Mouse (Mus musculus) CH12.LX (cell line): ENCODE measurements around the gene Hist1h3g. TPM values are rescaled to one million over a fixed set of nuclear protein-coding genes. Genes with fewer than 3 reads are reported as not detected.

Source experiments
- DNase-seq: peaks from one replicate; pipeline ENCODE4 v3.0.0-alpha.2; 2013; ENCODE audit errors: extremely low read depth
- H3K27ac ChIP-seq: 2 replicates; pipeline ENCODE4 v1.5.1; 2012; ENCODE audit warnings: low read depth, mild to moderate bottlenecking, control low read depth, moderate library complexity; ENCODE audit not compliant: insufficient read depth
- H3K27me3 ChIP-seq: replicated peaks from 2 replicates; pipeline ENCODE3; 2012; ENCODE audit warnings: inconsistent platforms
- H3K36me3 ChIP-seq, 2 experiments: replicated peaks in 1 of 2; 2 replicates each; pipeline versions ENCODE3 to v1.6.1; 2012; ENCODE audit warnings: inconsistent platforms in 1 of 2, low read length in 1 of 2, mild to moderate bottlenecking in 1 of 2, mixed read lengths in 1 of 2, moderate library complexity in 1 of 2; ENCODE audit not compliant: control insufficient read depth in 1 of 2, insufficient read depth in 1 of 2
- H3K4me1 ChIP-seq, 2 experiments: 2 replicates each; pipeline ENCODE4 v1.6.1; 2012; ENCODE audit warnings: inconsistent platforms in 1 of 2, moderate library complexity in 1 of 2; ENCODE audit not compliant: insufficient read depth in 2 of 2, control insufficient read depth in 1 of 2
- H3K4me2 ChIP-seq: 2 replicates; pipeline ENCODE4 v1.6.1; 2012; ENCODE audit warnings: low read depth, mild to moderate bottlenecking, control low read depth; ENCODE audit not compliant: poor library complexity, insufficient read depth, severe bottlenecking
- H3K4me3 ChIP-seq, 3 experiments: fragments of 150-350 bp in 1 of 3; sonication (generic) in 1 of 3; replicated peaks in 1 of 3; 2 replicates each; pipeline versions ENCODE3 to v1.5.1; 2011 to 2012; ENCODE audit warnings: low read depth in 2 of 3, low read length in 2 of 3, mild to moderate bottlenecking in 2 of 3, moderate library complexity in 2 of 3, control low read depth in 1 of 3, improper control_type of control experiment in 1 of 3, inconsistent platforms in 1 of 3, mixed read lengths in 1 of 3; ENCODE audit not compliant: poor library complexity in 1 of 3
- H3K79me2 ChIP-seq: replicated peaks from 2 replicates; pipeline ENCODE4 v1.6.1; 2012; ENCODE audit warnings: mild to moderate bottlenecking, moderate library complexity; ENCODE audit not compliant: control insufficient read depth, poor library complexity, insufficient read depth, severe bottlenecking; ENCODE audit errors: extremely low read depth
- H3K9ac ChIP-seq: 2 replicates; pipeline ENCODE4 v1.6.1; 2012; ENCODE audit warnings: low read depth, mild to moderate bottlenecking, control low read depth, moderate library complexity; ENCODE audit not compliant: insufficient read depth
- H3K9me3 ChIP-seq: replicated peaks from 2 replicates; pipeline ENCODE3; 2012; ENCODE audit warnings: low read length, inconsistent platforms, mixed read lengths
- BHLHE40 ChIP-seq: IDR thresholded peaks from 2 replicates; pipeline ENCODE4 v1.6.1; 2011; ENCODE audit warnings: mild to moderate bottlenecking, low read depth, low read length, improper control_type of control experiment
- CHD1 ChIP-seq: IDR thresholded peaks from 2 replicates; pipeline ENCODE4 v1.6.1; 2012; ENCODE audit warnings: low read depth, low read length, improper control_type of control experiment, inconsistent platforms
- CHD2 ChIP-seq: IDR thresholded peaks from 2 replicates; pipeline ENCODE4 v1.6.1; 2011; ENCODE audit warnings: low read length, improper control_type of control experiment
- E2F4 ChIP-seq: IDR thresholded peaks from 2 replicates; pipeline ENCODE4 v1.6.1; 2011; ENCODE audit warnings: low read depth, low read length, improper control_type of control experiment; ENCODE audit not compliant: insufficient replicate concordance
- ELF1 ChIP-seq: IDR thresholded peaks from 2 replicates; pipeline ENCODE4 v1.6.1; 2014; ENCODE audit warnings: low read depth, mild to moderate bottlenecking, inconsistent platforms, low read length, improper control_type of control experiment
- ETS1 ChIP-seq: conservative IDR thresholded peaks from 2 replicates; pipeline ENCODE4 v1.6.1; 2012; ENCODE audit warnings: low read depth, mild to moderate bottlenecking, inconsistent platforms, low read length, improper control_type of control experiment, moderate library complexity
- GABPA ChIP-seq: IDR thresholded peaks from 2 replicates; pipeline ENCODE4 v1.6.1; 2012; ENCODE audit warnings: low read depth, low read length, improper control_type of control experiment, inconsistent platforms; ENCODE audit not compliant: insufficient replicate concordance
- HCFC1 ChIP-seq: IDR thresholded peaks from 2 replicates; pipeline ENCODE4 v1.6.1; 2012; ENCODE audit warnings: low read depth, mild to moderate bottlenecking, inconsistent platforms, low read length, improper control_type of control experiment
- IRF4 ChIP-seq: IDR thresholded peaks from 2 replicates; pipeline ENCODE4 v1.6.1; 2014; ENCODE audit warnings: low read depth, mild to moderate bottlenecking, inconsistent platforms, low read length, improper control_type of control experiment
- KAT2A ChIP-seq: IDR thresholded peaks from 2 replicates; pipeline ENCODE4 v1.6.1; 2012; ENCODE audit warnings: low read length, improper control_type of control experiment, inconsistent platforms; ENCODE audit not compliant: insufficient replicate concordance
- MAFK ChIP-seq: IDR thresholded peaks from 2 replicates; pipeline ENCODE4 v1.6.1; 2011; ENCODE audit warnings: low read length, improper control_type of control experiment; ENCODE audit not compliant: insufficient replicate concordance
- MAX ChIP-seq: IDR thresholded peaks from 2 replicates; pipeline ENCODE4 v1.6.1; 2011; ENCODE audit warnings: low read length, improper control_type of control experiment
- MAZ ChIP-seq: IDR thresholded peaks from 2 replicates; pipeline ENCODE4 v1.6.1; 2012; ENCODE audit warnings: low read depth, mild to moderate bottlenecking, inconsistent platforms, low read length, improper control_type of control experiment, moderate library complexity
- MEF2A ChIP-seq: IDR thresholded peaks from 2 replicates; pipeline ENCODE4 v1.6.1; 2014; ENCODE audit warnings: low read depth, mild to moderate bottlenecking, inconsistent platforms, low read length, improper control_type of control experiment, borderline replicate concordance
- MXI1 ChIP-seq: IDR thresholded peaks from 2 replicates; pipeline ENCODE4 v1.6.1; 2011; ENCODE audit warnings: mild to moderate bottlenecking, low read depth, low read length, improper control_type of control experiment
- MYC ChIP-seq: IDR thresholded peaks from 2 replicates; pipeline ENCODE4 v1.6.1; 2011; ENCODE audit warnings: low read depth, mild to moderate bottlenecking, improper control_type of control experiment, low read length
- NELFE ChIP-seq: IDR thresholded peaks from 2 replicates; pipeline ENCODE4 v1.6.1; 2011; ENCODE audit warnings: low read depth, low read length, improper control_type of control experiment
- POLR2A ChIP-seq: IDR thresholded peaks from 2 replicates; pipeline ENCODE4 v1.6.1; 2011; ENCODE audit warnings: low read depth, mild to moderate bottlenecking, improper control_type of control experiment, low read length
- POLR2AphosphoS2 ChIP-seq: IDR thresholded peaks from 2 replicates; pipeline ENCODE4 v1.6.1; 2011; ENCODE audit warnings: low read depth, low read length, improper control_type of control experiment
- RCOR1 ChIP-seq: conservative IDR thresholded peaks from 2 replicates; pipeline ENCODE4 v1.6.1; 2012; ENCODE audit warnings: low read depth, mild to moderate bottlenecking, inconsistent platforms, low read length, improper control_type of control experiment
- SIN3A ChIP-seq: IDR thresholded peaks from 2 replicates; pipeline ENCODE4 v1.6.1; 2012; ENCODE audit warnings: low read length, improper control_type of control experiment, inconsistent platforms
- SMC3 ChIP-seq: IDR thresholded peaks from 2 replicates; pipeline ENCODE4 v1.6.1; 2011; ENCODE audit warnings: low read depth, low read length, improper control_type of control experiment
- TBP ChIP-seq: conservative IDR thresholded peaks from 2 replicates; pipeline ENCODE4 v1.6.1; 2011; ENCODE audit warnings: low read depth, low read length, improper control_type of control experiment
- TCF12 ChIP-seq: IDR thresholded peaks from 2 replicates; pipeline ENCODE4 v1.6.1; 2014; ENCODE audit warnings: low read depth, mild to moderate bottlenecking, inconsistent platforms, low read length, improper control_type of control experiment
- ZMIZ1 ChIP-seq: IDR thresholded peaks from 2 replicates; pipeline ENCODE4 v1.6.1; 2012; ENCODE audit warnings: low read depth, mild to moderate bottlenecking, inconsistent platforms, low read length, improper control_type of control experiment
- ZNF384 ChIP-seq: IDR thresholded peaks from 2 replicates; pipeline ENCODE4 v1.6.1; 2012; ENCODE audit warnings: low read depth, low read length, improper control_type of control experiment, inconsistent platforms
- dilution Hi-C: fragments of 300-500 bp; cut with MboI; formaldehyde crosslinking; loops from 2 replicates; pipeline ENCODE4 v1.14.3; 2020; ENCODE audit warnings: low sequenced_read_pairs; ENCODE audit not compliant: extremely low pct_unique_long_range_greater_than_20kb, extremely low pct_ligation_motif_present
- in situ Hi-C: fragments of 300-500 bp; cut with MboI; formaldehyde crosslinking; loops from 3 replicates; pipeline ENCODE4 v1.14.3; 2019; ENCODE audit warnings: low sequenced_read_pairs, low pct_ligation_motif_present, low pct_unique_long_range_greater_than_20kb, mixed read lengths
- polyA plus RNA-seq: library from polyadenylated mRNA; unstranded; fragments of >175 nt; gene quantifications from 2 replicates; pipeline ENCODE4 v1.2.1, GENCODE M21; 2012; ENCODE audit warnings: low read depth; ENCODE audit not compliant: insufficient read length
- total RNA-seq, 2 experiments: library from RNA; depleted of rRNA; stranded (reverse); fragments of 300-350 nt in 1 of 2; fragments of >200 nt in 1 of 2; gene quantifications; 2 replicates each; pipeline ENCODE4 v1.2.3; 2012 to 2014

Hist1h3g gene
- total and polyA plus RNA-seq, 3 experiments: 3.4 to 608 (median 75.3) TPM

GRCm38 (mm10) chr13:23554925-23555838 lies 20.0 kb downstream of the Hist1h3g start (continued):
- 0 out of 2 replicates have a peak, but pooled peaks have one; percentile 45 for TF ChIP-seq KAT2A

GRCm38 (mm10) chr13:23555839-23556416 lies 20.7 kb downstream of the Hist1h3g start:
- peak overlapping the region; percentile 65 for H3K4me2 ChIP-seq
- H3K9ac ChIP-seq: peak overlapping the region; percentile 73
- no peaks in the 10 kb centered on the region for H3K9me3 ChIP-seq
- TF ChIP-seq CHD1 (peak; percentile 97; the same call in 1 of the 2 replicates), E2F4 (0 out of 2 replicates have a peak, but pooled peaks have one; percentile 31), ZMIZ1 (peak; percentile 99), BHLHE40 (peak; percentile 64; the same call in 1 of the 2 replicates), SIN3A (no peak; the same call in 1 of the 2 replicates), ETS1 (no peak), POLR2AphosphoS2 (peak; percentile 100), POLR2A (peak; percentile 97), ELF1 (0 out of 2 replicates have a peak, but pooled peaks have one; percentile 44), CHD2 (peak; percentile 90; the same call in 1 of the 2 replicates), TCF12 (no peak; the same call in 1 of the 2 replicates), MAX (peak; percentile 80), MXI1 (peak; percentile 5; the same call in 1 of the 2 replicates), TBP (peak; percentile 96), MEF2A (peak; percentile 48; the same call in 1 of the 2 replicates), MYC (peak; percentile 74), ZNF384 (peak; percentile 82), MAZ (peak; percentile 80; the same call in 1 of the 2 replicates), RCOR1 (peak; percentile 77; the same call in 1 of the 2 replicates), KAT2A (no peak), HCFC1 (peak; percentile 53), SMC3 (0 out of 2 replicates have a peak, but pooled peaks have one; percentile 15), MAFK (0 out of 2 replicates have a peak, but pooled peaks have one; percentile 49), NELFE (peak; percentile 91), IRF4 (0 out of 2 replicates have a peak, but pooled peaks have one; percentile 1), GABPA (no peak)
- no peaks in the 10 kb centered on the region for H3K36me3 ChIP-seq
- H3K27ac ChIP-seq: peak overlapping the region; percentile 83
- H3K4me1 ChIP-seq: peaks cover 4 to 23% of the 10 kb centered on the region in 2 experiments; a peak in 3 of 4 replicates
- H3K27me3 ChIP-seq: no peaks in the 10 kb centered on the region
- peak; percentile 93 for DNase-seq
- no peaks in the 10 kb centered on the region for H3K79me2 ChIP-seq
- in situ Hi-C loops: loop anchor here (25.0 kb wide), 1 partner anchor 1819 kb away; the partner anchor contains the start of gene Hist1h4j
- dilution Hi-C loops: no loop called here
- peak overlapping the region; percentile 22 to 54 (median 50) for H3K4me3 ChIP-seq
